Mouse (Mus musculus): ENCODE data around the gene Hsfy2. TPM values are rescaled to one million over a fixed set of nuclear protein-coding genes. Genes with fewer than 3 reads are reported as not detected.

Gene Hsfy2
- total and polyA plus RNA-seq, 3 experiments = not detected

- Histone ChIP-seq H3K27me3 (ENCODE audit: control insufficient read depth in 1 of 2, insufficient read depth in 2 of 2, low read length in 2 of 2) (no peaks in the 10 kb centered on the region), H3K4me1 (ENCODE audit: control insufficient read depth in 1 of 2, insufficient read depth in 2 of 2, low read length in 2 of 2) (no peaks in the 10 kb centered on the region), H3K4me3 (ENCODE audit: control insufficient read depth in 1 of 2, insufficient read depth in 1 of 2, low read depth in 2 of 2, low read length in 2 of 2) (no peak overlapping the region), H3K79me2 (ENCODE audit: control insufficient read depth, insufficient read depth, low read length, poor library complexity) (no peaks in the 10 kb centered on the region), H3K9ac (ENCODE audit: control insufficient read depth, low read depth, low read length, poor library complexity, severe bottlenecking) (no peak overlapping the region), H3K27ac (ENCODE audit: control insufficient read depth, low read depth, low read length) (no peak overlapping the region), H3K9me3 (replicated peaks; ENCODE audit: insufficient read depth, low read length) (no peaks in the 10 kb centered on the region), H3K36me3 (ENCODE audit: control insufficient read depth in 1 of 2, insufficient read depth in 2 of 2, low read length in 2 of 2) (no peaks in the 10 kb centered on the region)
- DNase-seq (ENCODE audit: low read depth, low spot score) = no peak
- TF ChIP-seq POLR2A (IDR thresholded peaks at IDR 0.05; ENCODE audit: control insufficient read depth in 1 of 2, insufficient read depth in 1 of 2, low read depth in 1 of 2, low read length in 2 of 2, poor library complexity in 1 of 2) (no peak), HCFC1 (IDR thresholded peaks at IDR 0.05; ENCODE audit: low read depth, low read length) (no peak), SMC3 (IDR thresholded peaks at IDR 0.05; ENCODE audit: low read depth, low read length) (no peak), MAFK (IDR thresholded peaks at IDR 0.05; ENCODE audit: borderline replicate concordance, low read depth, low read length) (no peak), CHD1 (IDR thresholded peaks at IDR 0.05; ENCODE audit: low read depth, low read length) (no peak), TCF12 (IDR thresholded peaks at IDR 0.05; ENCODE audit: low read depth, low read length) (no peak), BHLHE40 (IDR thresholded peaks at IDR 0.05; ENCODE audit: borderline replicate concordance, low read depth, low read length) (no peak), KAT2A (conservative IDR thresholded peaks at IDR 0.05; ENCODE audit: low read depth, low read length) (no peak), RCOR1 (IDR thresholded peaks at IDR 0.05; ENCODE audit: low read depth, low read length) (no peak), MYB (IDR thresholded peaks at IDR 0.05; ENCODE audit: low read depth, low read length) (no peak), USF2 (IDR thresholded peaks at IDR 0.05; ENCODE audit: borderline replicate concordance in 1 of 2, insufficient read depth in 1 of 2, low read depth in 1 of 2, low read length in 2 of 2) (no peak), ELF1 (IDR thresholded peaks at IDR 0.05; ENCODE audit: low read depth, low read length) (no peak), MAZ (IDR thresholded peaks at IDR 0.05; ENCODE audit: low read depth, low read length) (no peak), USF1 (IDR thresholded peaks at IDR 0.05; ENCODE audit: low read depth, low read length) (no peak)
Measured at GRCm38 (mm10) chr1:56674601-56675000, 37.4 kb upstream of the Hsfy2 start.

- TF ChIP-seq GATA1 (IDR thresholded peaks at IDR 0.05; ENCODE audit: low read depth, low read length) (no peak), TCF12 (IDR thresholded peaks at IDR 0.05; ENCODE audit: low read depth, low read length) (no peak), RAD21 (IDR thresholded peaks at IDR 0.05; ENCODE audit: low read depth, low read length) (no peak), MYB (IDR thresholded peaks at IDR 0.05; ENCODE audit: low read depth, low read length) (no peak), SIN3A (IDR thresholded peaks at IDR 0.05; ENCODE audit: low read length) (no peak), ZC3H11A (IDR thresholded peaks at IDR 0.05; ENCODE audit: low read depth, low read length) (no peak), CHD1 (IDR thresholded peaks at IDR 0.05; ENCODE audit: low read depth, low read length) (no peak), POLR2AphosphoS2 (IDR thresholded peaks at IDR 0.05; ENCODE audit: low read length) (no peak), POLR2AphosphoS5 (IDR thresholded peaks at IDR 0.05; ENCODE audit: borderline replicate concordance, low read depth, low read length) (no peak), TAL1 (IDR thresholded peaks at IDR 0.05; ENCODE audit: low read length) (no peak), ZNF384 (IDR thresholded peaks at IDR 0.05; ENCODE audit: low read depth, low read length) (no peak)
- DNase-seq (ENCODE audit: low read depth, low spot score) = no peak
- H3K79me2 ChIP-seq (ENCODE audit: control insufficient read depth, insufficient read depth, low read length, poor library complexity) = no peaks in the 10 kb centered on the region
- H3K9me3 ChIP-seq (replicated peaks; ENCODE audit: insufficient read depth, low read length) = no peaks in the 10 kb centered on the region
- no peaks in the 10 kb centered on the region for H3K4me1 ChIP-seq (ENCODE audit: control insufficient read depth in 1 of 2, insufficient read depth in 2 of 2, low read length in 2 of 2)
- H3K27ac ChIP-seq (ENCODE audit: control insufficient read depth, low read depth, low read length) = no peak overlapping the region
- H3K4me3 ChIP-seq (ENCODE audit: control insufficient read depth in 1 of 2, insufficient read depth in 1 of 2, low read depth in 2 of 2, low read length in 2 of 2) = no peak overlapping the region
- no peak overlapping the region for H3K9ac ChIP-seq (ENCODE audit: control insufficient read depth, low read depth, low read length, poor library complexity, severe bottlenecking)
- no peaks in the 10 kb centered on the region for H3K36me3 ChIP-seq (ENCODE audit: control insufficient read depth in 1 of 2, insufficient read depth in 2 of 2, low read length in 2 of 2)
- H3K27me3 ChIP-seq (ENCODE audit: control insufficient read depth in 1 of 2, insufficient read depth in 2 of 2, low read length in 2 of 2) = no peaks in the 10 kb centered on the region
Measured at GRCm38 (mm10) chr1:56671241-56671945, 34.2 kb upstream of the Hsfy2 start.
